Mouse (Mus musculus): Measurements from ENCODE around the gene Usp17ld. TPM values are rescaled to one million over a fixed set of nuclear protein-coding genes. Genes with fewer than 3 reads are reported as not detected.
"Not testable (repeated sequence)": the region's sequence is repeated elsewhere in the genome, so short reads cannot be mapped to it uniquely, and the experiment has no call there.

Gene Usp17ld
- polyA plus RNA-seq (2016; fragmentation: Nextera tagmentation; extraction: Ambion mirVana), result not detected in 2 replicates

- H3K9me3 ChIP-seq; H3K4me3 ChIP-seq; H3K27ac ChIP-seq; H3K4me1 ChIP-seq; H3K36me3 ChIP-seq (replicated peaks); DNase-seq (ENCODE audit: extremely low spot score, low spot score); H3K27me3 ChIP-seq (ENCODE audit: poor library complexity, severe bottlenecking): not testable (repeated sequence)
Observed at GRCm38 (mm10) chr7:103252405-103252804, at the start of gene Usp17ld. Usp17ld (minus strand) TSS chr7:103252505.

- DNase-seq (ENCODE audit: extremely low spot score, low spot score), result no peak
- Histone ChIP-seq H3K4me1 (no peaks in the 10 kb centered on the region), H3K9me3 (no peaks in the 10 kb centered on the region), H3K27ac (no peak within 1 kb of the TSS), H3K27me3 (ENCODE audit: poor library complexity, severe bottlenecking) (no peaks in the 10 kb centered on the region), H3K4me3 (no peak within 1 kb of the TSS), H3K36me3 (replicated peaks) (no peaks in the 10 kb centered on the region)
Observed at GRCm38 (mm10) chr7:103216696-103217095, 35.6 kb downstream of the Usp17ld start, which contains the start of gene Olfr594. Olfr594 (plus strand) TSS chr7:103216996.

GRCm38 (mm10) chr7:103212050-103212449, 40.3 kb downstream of the Usp17ld start:
- not testable (repeated sequence) for H3K4me3 ChIP-seq; DNase-seq (ENCODE audit: extremely low spot score, low spot score); H3K4me1 ChIP-seq; H3K9me3 ChIP-seq; H3K36me3 ChIP-seq (replicated peaks); H3K27ac ChIP-seq; H3K27me3 ChIP-seq (ENCODE audit: poor library complexity, severe bottlenecking)
- WGBS, result 86% methylated on average over 5 of the region's 5 CpGs

- Histone ChIP-seq H3K36me3 (replicated peaks) (no peaks in the 10 kb centered on the region), H3K9me3 (no peaks in the 10 kb centered on the region), H3K4me3 (no peak within 1 kb of the TSS), H3K27ac (no peak within 1 kb of the TSS), H3K4me1 (no peaks in the 10 kb centered on the region), H3K27me3 (ENCODE audit: poor library complexity, severe bottlenecking) (no peaks in the 10 kb centered on the region)
- WGBS, result 84% methylated on average over 1 of the region's 1 CpGs
- no peak for DNase-seq (ENCODE audit: extremely low spot score, low spot score)
Observed at GRCm38 (mm10) chr7:103211562-103211961, 40.7 kb downstream of the Usp17ld start, which contains the start of gene Olfr593. Olfr593 (plus strand) TSS chr7:103211862.

Small RNAs within 50 kb of the gene (microRNA-seq; reads per million reads assigned to microRNA genes)
- gene Gm23550 (not detected), gene Gm25171 (not detected)

Other genes starting within 250 kb of the Usp17ld start
- not detected in 2 replicates for gene Olfr582, start 214.5 kb downstream of the Usp17ld start, polyA plus RNA-seq (2016; fragmentation: Nextera tagmentation; extraction: Ambion mirVana)
- not detected in 2 replicates for gene Olfr583, start 201.2 kb downstream of the Usp17ld start, polyA plus RNA-seq (2016; fragmentation: Nextera tagmentation; extraction: Ambion mirVana)
- gene Olfr584, start 170.6 kb downstream of the Usp17ld start, polyA plus RNA-seq (2016; fragmentation: Nextera tagmentation; extraction: Ambion mirVana), result not detected in 2 replicates
- not detected in 2 replicates for gene Olfr585, start 154.8 kb downstream of the Usp17ld start, polyA plus RNA-seq (2016; fragmentation: Nextera tagmentation; extraction: Ambion mirVana)
- not detected in 2 replicates for gene Olfr586, start 126.9 kb downstream of the Usp17ld start, polyA plus RNA-seq (2016; fragmentation: Nextera tagmentation; extraction: Ambion mirVana)
- gene Olfr588-ps1, start 111.6 kb downstream of the Usp17ld start, polyA plus RNA-seq (2016; fragmentation: Nextera tagmentation; extraction: Ambion mirVana), result not detected in 2 replicates
- not detected in 2 replicates for gene Olfr589, start 96.1 kb downstream of the Usp17ld start, polyA plus RNA-seq (2016; fragmentation: Nextera tagmentation; extraction: Ambion mirVana)
- gene Olfr591, start 74.2 kb downstream of the Usp17ld start, polyA plus RNA-seq (2016; fragmentation: Nextera tagmentation; extraction: Ambion mirVana), result not detected in 2 replicates
- not detected in 2 replicates for gene Olfr592, start 67.7 kb downstream of the Usp17ld start, polyA plus RNA-seq (2016; fragmentation: Nextera tagmentation; extraction: Ambion mirVana)
- gene Olfr593, start 40.6 kb downstream of the Usp17ld start, polyA plus RNA-seq (2016; fragmentation: Nextera tagmentation; extraction: Ambion mirVana), result not detected in 2 replicates
- gene Olfr594, start 35.5 kb downstream of the Usp17ld start, polyA plus RNA-seq (2016; fragmentation: Nextera tagmentation; extraction: Ambion mirVana), result not detected in 2 replicates
- gene Olfr596, start 53.1 kb upstream of the Usp17ld start, polyA plus RNA-seq (2016; fragmentation: Nextera tagmentation; extraction: Ambion mirVana), result not detected in 2 replicates
- gene Olfr597, start 63.8 kb upstream of the Usp17ld start, polyA plus RNA-seq (2016; fragmentation: Nextera tagmentation; extraction: Ambion mirVana), result not detected in 2 replicates
- not detected in 2 replicates for gene Olfr598, start 71.1 kb upstream of the Usp17ld start, polyA plus RNA-seq (2016; fragmentation: Nextera tagmentation; extraction: Ambion mirVana)
- not detected in 2 replicates for gene Olfr599, start 83.4 kb upstream of the Usp17ld start, polyA plus RNA-seq (2016; fragmentation: Nextera tagmentation; extraction: Ambion mirVana)
- not detected in 2 replicates for gene Olfr600, start 97.2 kb upstream of the Usp17ld start, polyA plus RNA-seq (2016; fragmentation: Nextera tagmentation; extraction: Ambion mirVana)
- gene Olfr601, start 110.2 kb upstream of the Usp17ld start, polyA plus RNA-seq (2016; fragmentation: Nextera tagmentation; extraction: Ambion mirVana), result not detected in 2 replicates
- not detected in 2 replicates for gene Olfr603, start 133.7 kb upstream of the Usp17ld start, polyA plus RNA-seq (2016; fragmentation: Nextera tagmentation; extraction: Ambion mirVana)
- not detected in 2 replicates for gene Usp17lc, start 162.6 kb upstream of the Usp17ld start, polyA plus RNA-seq (2016; fragmentation: Nextera tagmentation; extraction: Ambion mirVana)
- not detected in 2 replicates for gene Olfr605, start 192.9 kb upstream of the Usp17ld start, polyA plus RNA-seq (2016; fragmentation: Nextera tagmentation; extraction: Ambion mirVana)
- gene Olfr606, start 196.5 kb upstream of the Usp17ld start, polyA plus RNA-seq (2016; fragmentation: Nextera tagmentation; extraction: Ambion mirVana), result not detected in 2 replicates
- gene Olfr607, start 211.6 kb upstream of the Usp17ld start, polyA plus RNA-seq (2016; fragmentation: Nextera tagmentation; extraction: Ambion mirVana), result not detected in 2 replicates
- gene Olfr608, start 217.4 kb upstream of the Usp17ld start, polyA plus RNA-seq (2016; fragmentation: Nextera tagmentation; extraction: Ambion mirVana), result not detected in 2 replicates
- not detected in 2 replicates for gene Olfr609, start 245.6 kb upstream of the Usp17ld start, polyA plus RNA-seq (2016; fragmentation: Nextera tagmentation; extraction: Ambion mirVana)